Mouse (Mus musculus) cerebellum, postnatal 4 days (tissue): ENCODE measurements at regions not wholly inside any gene's neighbourhood (a gene's known extent, or its start where the extent isn't known, plus 50 kb on each side); places are given as distances from the start of the nearest gene placed in this dataset.
"Not testable (repeated sequence)": the region's sequence is repeated elsewhere in the genome, so short reads cannot be mapped to it uniquely, and the experiment has no call there.

Source experiments
- DNase-seq, 2 experiments: peaks; one replicate each; pipeline ENCODE4 v3.0.0; 2022; ENCODE audit warnings: low spot score in 2 of 2, mixed read lengths in 1 of 2

DNA sequence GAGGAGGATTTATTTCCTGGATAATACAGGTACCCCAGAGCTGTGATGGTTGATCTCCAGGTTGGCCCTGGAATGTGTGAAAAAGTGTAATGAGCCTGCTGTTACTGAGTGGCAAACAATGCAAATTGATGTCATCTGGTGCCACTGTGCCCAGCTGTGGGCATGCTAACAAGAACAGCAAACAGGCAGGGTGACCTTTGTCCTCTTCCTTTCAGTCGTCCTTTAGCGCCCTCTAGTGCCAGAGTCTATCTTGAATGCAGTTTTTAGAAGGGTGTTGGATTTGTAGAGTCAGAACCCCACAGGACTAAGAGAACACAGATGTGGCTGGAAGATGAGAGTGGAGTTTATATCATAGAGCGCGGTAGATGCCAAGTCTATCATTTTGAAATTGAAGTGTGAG is 164.3 kb downstream of the Sdhaf3 start:
- DNase-seq: peak in 1 of 2 experiments; percentile 26

DNA sequence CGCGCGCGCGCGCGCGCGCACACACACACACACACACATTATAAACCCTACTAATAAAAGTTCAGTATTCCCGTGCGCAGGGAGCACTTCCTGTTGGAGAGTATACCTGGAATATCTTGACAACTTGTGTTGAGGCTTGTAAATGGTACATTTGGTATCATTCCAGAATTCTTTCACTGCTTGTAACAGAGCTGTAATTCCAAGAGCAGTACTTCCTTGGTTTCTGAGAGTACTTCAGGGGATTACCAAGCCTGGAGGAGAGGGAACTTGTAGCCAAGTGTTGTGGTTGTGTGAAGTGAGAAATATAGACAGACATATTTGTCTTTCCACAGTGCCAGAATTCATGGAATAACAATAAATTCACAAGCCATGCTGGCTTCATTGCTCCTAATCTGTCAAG is 177.2 kb downstream of the Sdhaf3 start:
- no peak for DNase-seq

DNA sequence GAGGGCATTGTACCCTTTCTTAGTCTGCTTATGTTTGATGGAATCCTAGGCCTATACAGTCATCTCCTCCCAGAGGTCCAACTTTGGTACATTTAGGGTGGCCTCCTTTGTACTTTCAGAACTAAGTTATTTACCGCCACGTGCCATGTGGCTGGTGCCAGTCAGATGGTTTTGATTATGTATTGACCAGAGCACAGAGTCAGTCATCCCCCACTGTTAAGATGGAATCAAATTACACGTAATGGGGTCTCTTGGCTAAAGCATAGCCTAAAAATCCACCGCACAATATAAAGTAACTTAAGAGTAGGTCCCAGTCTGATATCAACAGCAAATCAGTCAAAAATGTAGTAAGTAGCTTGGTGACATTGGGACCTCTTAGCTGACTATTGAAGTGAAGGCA is 178.3 kb downstream of the Sdhaf3 start:
- no peak for DNase-seq

DNA sequence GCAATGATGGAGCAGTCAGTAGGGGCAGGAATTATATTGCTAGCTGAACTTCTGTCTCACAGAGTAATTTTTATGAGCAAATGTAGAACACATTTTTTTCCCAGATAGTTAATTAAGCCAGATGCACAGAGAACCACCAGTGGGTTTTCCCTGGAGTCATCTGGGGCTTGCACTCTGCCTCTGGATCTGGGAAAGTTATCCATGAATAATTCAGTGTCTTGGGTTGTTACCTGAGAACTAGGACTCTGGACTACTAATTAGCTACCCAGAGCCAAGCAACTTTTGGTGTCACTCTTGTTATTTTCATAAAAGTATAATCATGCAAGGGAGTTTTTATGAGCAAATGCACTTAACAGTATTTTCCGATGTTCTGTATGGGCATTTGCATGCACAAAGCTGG is 179.1 kb downstream of the Sdhaf3 start:
- no peak for DNase-seq

DNA sequence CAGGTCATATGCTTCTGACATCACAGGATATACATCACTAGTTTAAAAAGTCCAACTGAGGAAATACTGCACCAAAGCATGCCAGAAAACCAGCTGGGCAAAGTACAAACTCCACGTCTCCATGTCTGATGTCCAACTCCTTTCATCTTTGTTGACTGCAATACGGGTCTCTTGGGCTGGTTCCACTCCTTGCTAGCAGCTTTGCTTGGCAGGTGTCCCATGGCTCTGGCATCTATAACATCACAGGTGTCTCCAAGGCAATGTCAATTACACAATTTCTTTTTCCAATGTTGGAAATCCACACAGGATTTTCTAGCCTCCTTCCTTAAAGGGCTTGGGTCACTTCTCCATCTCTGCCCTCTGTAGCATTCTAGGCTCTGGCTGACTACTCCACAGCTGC is 225.9 kb downstream of the Sdhaf3 start:
- no peak for DNase-seq

DNA sequence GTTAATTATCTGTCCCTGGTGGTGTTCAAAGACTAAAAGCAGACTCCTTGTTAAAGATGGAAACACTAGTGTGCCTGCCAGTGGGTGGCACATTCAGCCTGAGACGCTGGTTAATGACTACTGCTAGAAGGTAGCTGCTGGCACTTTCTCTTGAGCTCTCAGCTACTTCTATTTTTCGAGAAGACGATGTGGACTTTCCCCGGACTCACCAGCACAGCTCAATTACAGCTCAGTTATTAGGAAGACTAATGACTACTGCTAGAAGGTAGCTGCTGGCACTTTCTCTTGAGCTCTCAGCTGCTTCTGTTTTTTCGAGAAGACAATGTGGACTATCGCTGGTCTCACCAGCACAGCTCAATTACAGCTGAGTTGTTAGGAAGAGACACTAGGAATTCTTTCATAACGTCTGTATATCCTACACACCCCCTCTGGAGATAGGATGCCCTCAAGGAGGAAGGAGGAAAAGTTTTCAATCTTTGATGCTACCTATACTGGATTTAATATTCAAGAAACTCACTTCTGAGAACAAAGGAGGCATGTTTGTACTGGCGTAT is 243.3 kb downstream of the Sdhaf3 start:
- DNase-seq: no peak

DNA sequence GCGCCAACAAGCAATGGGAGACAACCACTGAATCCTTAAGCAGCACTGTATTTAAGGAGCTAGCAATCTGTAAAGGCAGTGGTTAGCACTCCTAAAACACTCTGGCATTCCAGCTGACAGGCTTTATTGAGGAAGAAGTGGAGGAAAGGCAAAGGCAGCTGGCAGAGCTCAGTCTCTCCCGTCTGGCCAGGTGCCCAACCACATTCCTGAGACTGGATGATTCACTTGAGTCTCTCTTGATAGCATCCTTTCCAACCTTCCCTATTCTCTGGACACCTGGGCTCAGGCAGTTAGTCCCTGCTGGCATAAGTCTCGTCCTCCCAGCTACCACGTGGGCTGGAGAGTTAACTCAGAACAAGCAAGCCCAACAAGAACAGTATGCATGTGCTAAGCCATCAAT is 260.1 kb downstream of the Sdhaf3 start:
- DNase-seq: no peak

DNA sequence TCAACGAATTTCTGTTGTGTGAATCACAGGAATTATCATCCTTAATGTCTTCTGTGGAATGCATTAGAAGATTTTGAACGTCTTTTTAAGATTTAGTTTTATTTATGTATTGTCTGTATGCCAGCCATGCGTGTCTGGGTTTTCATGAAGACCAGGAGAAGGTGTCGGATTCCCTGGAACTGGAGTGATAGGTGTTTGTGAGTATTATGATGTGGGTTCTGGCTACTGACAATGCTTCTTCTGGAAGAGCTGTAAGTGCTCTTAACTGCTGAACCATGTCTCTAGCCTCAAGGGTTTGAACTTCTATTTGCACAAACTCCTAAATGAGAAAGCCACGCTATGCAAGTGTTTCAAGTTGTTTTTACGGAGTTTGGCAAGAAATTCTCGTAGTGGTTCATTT is 296.5 kb downstream of the Sdhaf3 start:
- DNase-seq: no peak

DNA sequence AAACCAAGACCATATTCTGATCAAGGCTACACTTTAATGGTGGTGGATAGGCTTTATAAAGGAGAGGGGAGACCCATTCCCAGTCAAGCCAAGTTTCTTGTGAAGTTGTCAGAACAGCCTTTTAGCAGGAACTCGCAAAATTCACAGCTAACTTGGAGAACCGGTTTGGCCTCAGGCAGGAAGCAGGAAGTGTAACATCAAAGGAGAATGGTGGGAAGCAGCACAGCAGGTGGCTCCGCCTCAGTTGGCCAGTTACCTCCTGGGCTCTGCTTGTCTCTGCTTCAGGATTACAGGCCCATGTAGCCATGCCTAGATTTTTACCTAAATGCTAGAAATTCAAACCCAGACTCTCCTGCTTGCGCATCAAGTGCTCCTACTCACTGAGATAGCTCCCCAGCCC is 277.2 kb upstream of the Tac1 start:
- no peak for DNase-seq

DNA sequence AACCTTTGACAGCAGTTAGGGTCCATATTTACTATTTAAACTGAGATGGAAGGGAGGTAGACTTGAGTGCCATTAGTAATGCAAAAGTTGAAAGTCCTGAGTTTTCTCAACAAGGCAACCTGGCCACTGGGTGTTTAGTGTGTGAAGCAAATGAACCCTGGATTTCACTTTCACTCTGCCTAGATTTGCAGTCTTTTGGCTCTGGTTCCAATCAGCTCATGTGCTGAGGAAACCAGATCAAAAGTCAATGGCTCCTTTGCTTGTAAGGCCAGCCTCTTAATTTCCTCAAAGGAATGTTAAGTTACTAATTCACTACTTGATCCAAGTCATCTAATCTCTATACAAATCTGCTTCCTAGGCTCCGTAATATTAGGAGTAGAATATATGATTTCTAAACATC is 247.7 kb upstream of the Tac1 start:
- no peak for DNase-seq

DNA sequence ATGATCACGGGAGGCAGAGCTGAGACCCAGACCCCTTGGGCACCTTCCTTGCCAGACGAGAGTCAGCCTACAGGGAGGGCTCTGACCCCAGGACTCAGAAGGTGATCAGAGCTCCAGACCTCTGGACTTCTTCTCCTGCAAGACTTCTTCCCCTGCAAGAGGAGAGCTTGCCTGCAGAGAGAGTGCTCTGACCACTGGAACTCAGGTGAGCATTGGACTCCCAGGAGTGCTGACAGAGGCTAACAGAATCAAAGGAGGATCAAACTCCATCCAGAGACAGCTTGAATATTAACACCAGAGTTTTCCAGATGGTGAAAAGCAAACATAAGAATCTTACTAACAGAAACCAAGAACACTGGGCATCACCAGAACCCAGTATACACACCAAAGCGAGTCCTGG is 241.2 kb upstream of the Tac1 start:
- no peak for DNase-seq

DNA sequence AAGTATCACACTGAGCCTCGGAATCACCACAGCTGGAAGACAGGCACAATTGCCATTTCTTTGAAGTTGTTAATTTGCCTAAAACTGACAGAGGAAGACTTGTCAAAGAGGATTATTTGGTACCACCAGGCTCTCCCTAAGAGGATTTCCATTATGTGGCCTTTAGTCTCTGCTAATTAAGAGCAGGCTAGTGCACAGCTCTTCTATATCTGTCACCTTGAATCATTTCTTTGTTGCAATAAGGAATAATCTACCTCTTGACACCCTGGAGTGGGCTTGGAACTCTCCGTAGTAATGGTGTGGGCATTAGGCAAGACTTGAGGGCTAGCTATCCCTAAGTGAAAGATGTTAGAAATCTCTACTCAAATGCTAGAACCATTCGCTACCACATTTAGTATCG is 227.7 kb upstream of the Tac1 start:
- no peak for DNase-seq

DNA sequence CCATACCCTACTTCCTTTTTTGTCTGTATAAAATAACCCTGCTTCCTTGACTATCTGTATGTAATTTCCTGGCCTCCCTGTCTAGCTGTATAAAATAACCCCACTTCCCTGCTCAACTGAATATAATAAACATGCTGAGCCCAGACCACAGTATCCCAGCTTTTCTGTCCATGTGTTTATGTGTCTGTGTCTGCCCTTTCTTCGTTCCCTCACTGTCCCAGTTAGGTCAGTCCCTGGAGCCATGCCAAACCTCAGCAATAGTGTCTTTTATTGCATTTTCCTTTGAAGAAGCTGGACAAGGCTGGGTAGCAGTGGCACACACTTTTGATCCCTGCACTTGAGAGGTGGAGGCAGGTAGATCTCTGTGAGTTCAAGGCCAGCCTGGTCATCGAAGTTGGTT is 198.0 kb upstream of the Tac1 start:
- DNase-seq: no peak

DNA sequence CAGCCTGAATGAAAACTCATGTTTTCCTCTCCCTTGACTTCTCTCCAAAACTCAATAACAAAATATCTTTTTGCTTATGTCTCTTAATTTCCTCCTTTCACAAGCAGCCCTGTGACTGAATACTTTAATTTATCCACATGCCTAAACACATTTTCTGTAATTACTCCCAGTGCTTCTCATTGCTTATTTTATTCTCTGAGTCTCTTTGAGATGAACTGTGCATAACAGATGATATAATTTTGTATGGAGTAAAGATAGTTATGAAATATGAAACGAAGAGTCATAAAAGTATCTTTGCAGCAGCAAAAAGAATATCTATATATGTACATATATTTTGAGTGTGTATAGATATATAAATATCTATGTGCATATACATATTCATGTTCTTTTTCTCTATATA is 187.5 kb upstream of the Tac1 start:
- no peak for DNase-seq

DNA sequence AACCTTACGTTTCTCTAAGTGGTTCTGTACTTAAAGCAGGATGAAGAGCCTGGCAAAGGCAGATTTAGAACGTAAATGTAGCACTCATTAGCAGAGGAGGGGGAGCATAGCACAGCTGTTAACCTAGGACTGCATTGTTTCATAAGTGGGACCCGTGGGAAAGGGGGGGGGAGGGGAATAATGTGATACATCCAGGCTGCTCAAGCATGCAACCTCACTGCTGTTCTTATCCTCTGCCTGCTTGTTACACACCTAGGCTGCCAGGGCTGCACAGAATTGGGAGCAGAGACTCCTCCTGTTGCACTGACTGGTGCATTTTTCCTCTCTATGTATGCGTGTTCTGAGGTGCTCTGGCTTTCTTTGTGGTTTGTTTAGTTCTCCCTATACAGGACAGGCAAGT is 180.1 kb upstream of the Tac1 start:
- no peak for DNase-seq

DNA sequence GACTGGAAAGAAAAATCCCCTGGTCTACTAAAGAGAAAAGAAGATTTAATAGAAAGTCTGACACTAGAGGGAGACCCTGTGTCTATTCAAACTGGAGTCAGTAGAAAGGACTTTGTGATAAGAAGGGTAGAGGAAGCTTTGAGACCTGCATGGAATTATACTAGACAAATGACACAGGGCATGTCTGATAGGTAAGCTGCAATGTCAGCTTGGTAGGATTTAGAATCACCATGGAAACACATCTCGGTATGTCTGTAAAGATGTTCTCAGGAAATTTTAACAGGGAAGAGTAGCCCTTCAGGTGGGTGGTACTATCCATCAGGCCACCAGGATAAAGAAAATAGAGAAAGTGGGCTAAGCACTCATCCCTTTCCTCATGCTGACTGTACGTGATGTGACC is 178.8 kb upstream of the Tac1 start:
- no peak for DNase-seq

DNA sequence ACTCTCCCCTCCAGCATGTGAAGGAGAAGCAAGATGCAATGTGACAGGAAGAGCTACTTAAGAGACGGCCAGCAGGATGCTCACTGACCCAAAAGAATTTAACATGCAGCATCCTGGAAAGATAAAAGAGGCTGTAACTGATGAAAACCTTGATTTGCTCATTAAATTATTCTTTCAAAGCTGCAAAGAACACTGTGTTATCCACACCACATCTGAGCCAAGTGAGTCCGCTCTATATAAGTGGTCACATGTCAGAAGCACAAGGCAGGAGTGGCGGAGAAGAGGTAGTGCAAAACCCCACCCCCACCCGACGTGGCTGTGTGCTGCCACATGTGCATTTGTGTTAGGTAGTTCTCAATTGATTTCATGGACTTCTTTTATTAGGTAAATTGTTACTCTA is 176.0 kb upstream of the Tac1 start:
- no peak for DNase-seq

DNA sequence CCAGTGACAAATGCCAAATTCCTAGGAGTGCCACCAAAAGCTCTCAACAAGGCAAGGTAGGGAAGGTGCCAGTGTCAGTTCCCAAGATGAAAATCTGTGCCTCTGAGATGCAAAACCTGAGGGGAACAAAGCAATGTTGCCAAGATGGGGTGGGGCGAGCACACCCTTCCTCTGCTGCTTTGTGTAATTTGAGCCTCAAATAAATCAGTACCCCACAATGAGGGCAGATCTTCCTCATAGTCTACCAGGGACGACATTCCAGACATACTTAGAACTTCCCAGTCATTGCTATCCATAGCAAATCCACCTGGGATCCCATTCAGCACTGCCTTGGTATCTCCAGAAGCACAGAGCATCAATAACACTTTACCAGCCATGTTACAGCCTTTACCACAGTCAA is 129.9 kb upstream of the Tac1 start:
- no peak for DNase-seq

DNA sequence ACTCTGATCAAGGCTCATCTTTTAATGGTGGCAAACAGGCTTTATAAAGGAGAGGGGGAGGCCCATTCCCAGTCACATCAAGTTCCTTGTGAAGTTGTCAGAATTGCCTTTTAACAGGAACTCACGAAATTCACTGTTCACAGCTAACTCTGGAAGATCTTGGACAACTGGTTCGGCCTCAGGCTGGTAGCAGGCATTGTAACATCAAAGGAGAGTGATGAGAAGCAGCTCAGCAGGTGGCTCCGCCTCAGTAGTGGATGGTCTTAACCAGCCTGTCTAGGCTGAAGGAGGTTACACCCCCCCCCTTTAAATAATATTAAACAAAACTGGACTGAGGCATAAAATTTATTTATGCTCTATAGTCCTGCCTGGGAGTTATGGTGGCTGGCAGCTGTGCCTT is 113.0 kb upstream of the Tac1 start:
- no peak for DNase-seq

DNA sequence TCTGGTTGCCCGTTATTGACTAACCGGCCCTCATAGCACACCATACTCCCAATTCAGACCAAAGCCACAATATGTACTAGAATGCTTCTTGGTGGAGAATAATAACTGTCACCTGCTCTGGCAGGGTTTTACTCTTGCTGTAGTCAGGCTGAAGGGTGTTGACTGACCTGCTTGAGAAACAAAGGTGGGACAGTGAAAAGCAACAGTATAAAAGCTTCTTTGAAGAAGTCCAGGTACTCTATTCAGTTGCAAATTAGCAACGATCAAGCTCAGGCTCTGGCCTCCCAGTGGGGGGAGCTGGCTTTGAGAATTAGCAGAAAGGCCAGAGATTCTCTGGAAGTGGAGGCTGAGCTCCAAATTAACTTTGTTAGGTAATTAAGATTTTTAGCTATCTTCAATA is 112.4 kb upstream of the Tac1 start:
- DNase-seq: not testable (repeated sequence)

DNA sequence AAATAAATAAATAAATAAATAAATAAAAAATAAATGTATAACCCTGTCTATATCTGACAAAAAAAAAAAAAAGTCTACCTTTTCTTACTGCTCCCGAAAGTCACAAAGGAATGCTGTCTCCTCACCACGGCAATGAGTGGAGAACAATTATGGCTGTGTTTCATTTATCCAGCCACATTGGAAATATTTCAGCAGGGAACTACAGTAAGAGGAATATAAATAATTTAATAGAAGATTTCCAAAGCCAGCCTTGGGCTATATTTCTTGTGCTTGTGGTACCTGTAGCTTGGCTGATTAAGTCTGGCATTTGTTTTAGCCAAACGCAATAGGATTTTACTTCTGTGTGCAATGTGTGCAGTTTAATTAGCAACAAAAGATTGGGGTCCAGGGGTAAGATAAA is 98.8 kb upstream of the Tac1 start:
- no peak for DNase-seq

DNA sequence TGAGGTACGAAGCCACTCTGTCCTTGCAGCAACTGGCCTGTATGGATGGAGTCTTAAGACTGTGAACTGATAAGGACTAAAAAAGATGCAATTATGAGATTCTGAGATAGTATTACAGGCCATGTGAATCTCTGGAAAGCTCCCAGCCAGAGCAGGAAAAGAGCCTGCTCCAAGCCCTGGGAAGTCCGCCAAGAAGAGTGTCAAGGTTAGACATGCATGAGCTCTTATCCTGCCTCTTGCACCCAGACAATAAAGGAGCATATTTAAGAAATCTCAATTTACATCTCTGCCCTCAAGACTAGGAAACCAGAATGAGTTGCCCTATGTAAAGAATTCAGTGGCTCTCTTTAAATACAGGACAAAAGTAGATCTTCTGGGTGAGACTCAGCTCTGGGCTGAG is 90.8 kb upstream of the Tac1 start:
- DNase-seq: peak in 1 of 2 experiments; percentile 64

DNA sequence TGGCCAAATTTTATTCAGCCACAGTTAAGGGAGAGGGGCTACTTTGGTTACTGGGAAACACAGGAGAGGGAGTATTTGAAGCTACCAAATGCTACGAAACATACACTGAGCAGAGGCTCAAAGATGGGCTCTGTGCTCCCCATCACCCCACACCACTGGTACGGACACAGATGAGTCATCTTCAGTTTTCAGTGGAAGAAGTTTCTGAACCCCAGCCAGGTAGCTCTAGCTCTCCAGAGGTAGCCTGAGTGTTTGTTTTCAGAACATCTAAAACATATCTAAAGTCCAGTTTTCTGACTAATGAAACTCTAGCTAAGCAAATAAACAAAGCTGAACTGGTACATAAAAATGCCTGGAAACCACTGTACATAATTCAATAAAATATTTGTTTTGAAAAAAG is 90.3 kb upstream of the Tac1 start:
- no peak for DNase-seq

DNA sequence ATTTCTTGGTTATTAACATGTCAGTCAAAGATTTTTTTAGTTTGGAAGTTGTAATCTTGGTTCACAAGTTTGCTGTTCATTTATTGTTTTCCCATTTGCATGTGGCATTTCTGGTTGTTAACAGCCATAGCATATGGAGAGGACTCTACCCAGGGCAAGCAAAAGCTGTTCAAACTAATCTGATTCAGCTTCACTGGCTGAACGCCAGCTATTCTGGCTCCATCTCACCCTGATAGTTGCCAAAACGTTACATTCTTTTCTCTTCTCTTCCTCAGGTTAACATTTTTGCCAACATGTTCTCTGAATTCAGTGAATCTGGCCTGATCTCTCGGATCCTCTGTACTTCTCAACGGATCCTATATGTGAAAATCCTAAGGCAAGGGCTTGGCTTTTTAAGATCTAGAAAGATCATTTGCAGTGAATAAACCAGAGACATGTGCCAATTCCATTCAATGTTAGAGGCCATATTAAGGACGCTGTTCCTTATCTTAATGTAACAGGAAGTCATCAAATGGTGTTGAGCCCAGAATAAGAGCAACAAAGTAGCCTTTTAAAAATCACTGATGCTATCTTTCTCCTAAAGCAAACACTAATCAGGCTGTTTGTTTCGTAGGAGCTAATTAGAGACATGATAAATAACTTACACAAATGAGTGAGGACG is 82.2 kb upstream of the Tac1 start:
- DNase-seq: peak in 1 of 2 experiments; percentile 51
